Mouse (Mus musculus) liver, embryonic 14.5 days (tissue): ENCODE measurements at regions not wholly inside any gene's neighbourhood (a gene's known extent, or its start where the extent isn't known, plus 50 kb on each side); places are given as distances from the start of the nearest gene placed in this dataset.

Experiments used
- ATAC-seq: fragments of 200-750 bp; cut with Nextera tagmentation; 2 replicates; pipeline ENCODE4 v1.8.0; 2017; ENCODE audit warnings: moderate number of reproducible peaks, mild to moderate bottlenecking, moderate library complexity; ENCODE audit not compliant: insufficient read depth
- DNase-seq, 3 experiments: peaks; one replicate each; pipeline ENCODE4 v3.0.0-alpha.2; 2012 to 2013; ENCODE audit warnings: low read depth in 3 of 3, low spot score in 3 of 3
- H3K27ac ChIP-seq: fragments of 300-500 bp; sonication (generic); 2 replicates; pipeline ENCODE4 v1.5.1; 2014; ENCODE audit warnings: moderate library complexity, mild to moderate bottlenecking, control low read depth, inconsistent platforms
- H3K27me3 ChIP-seq: fragments of 300-500 bp; sonication (generic); 2 replicates; pipeline ENCODE4 v1.6.1; 2014; ENCODE audit warnings: mild to moderate bottlenecking, low read length, moderate library complexity; ENCODE audit not compliant: control insufficient read depth, insufficient read depth
- H3K36me3 ChIP-seq: fragments of 300-500 bp; sonication (generic); replicated peaks from 2 replicates; pipeline ENCODE4 v1.6.1; 2014; ENCODE audit warnings: low read depth; ENCODE audit not compliant: control insufficient read depth, insufficient read depth
- H3K4me1 ChIP-seq, 2 experiments: fragments of 200-500 bp in 1 of 2; fragments of 300-500 bp in 1 of 2; sonication (generic) in 1 of 2; replicated peaks; 2 replicates each; pipeline ENCODE4 v1.6.1; 2012 to 2014; ENCODE audit warnings: antibody characterized with exemption in 1 of 2, inconsistent platforms in 1 of 2, low read length in 1 of 2; ENCODE audit not compliant: control insufficient read depth in 2 of 2, insufficient read depth in 2 of 2
- H3K4me2 ChIP-seq: fragments of 300-500 bp; sonication (generic); 2 replicates; pipeline ENCODE4 v1.6.1; 2014; ENCODE audit warnings: low read depth, mild to moderate bottlenecking, control low read depth, moderate library complexity
- H3K4me3 ChIP-seq, 2 experiments: fragments of 200-500 bp in 1 of 2; fragments of 300-500 bp in 1 of 2; sonication (generic) in 1 of 2; 2 replicates each; pipeline ENCODE4 v1.5.1; 2012 to 2014; ENCODE audit warnings: low read depth in 2 of 2, low read length in 2 of 2, mild to moderate bottlenecking in 2 of 2, control low read depth in 1 of 2, inconsistent platforms in 1 of 2, moderate library complexity in 1 of 2; ENCODE audit not compliant: insufficient read depth in 1 of 2
- H3K9ac ChIP-seq: fragments of 300-500 bp; sonication (generic); replicated peaks from 2 replicates; pipeline ENCODE4 v1.6.1; 2014; ENCODE audit warnings: mild to moderate bottlenecking, control low read depth, moderate library complexity
- H3K9me3 ChIP-seq: fragments of 300-500 bp; sonication (generic); 2 replicates; pipeline ENCODE4 v1.6.1; 2016; ENCODE audit warnings: low read length, mixed read lengths; ENCODE audit not compliant: control insufficient read depth
- CTCF ChIP-seq: IDR thresholded peaks from 2 replicates; pipeline ENCODE4 v1.5.1; 2016; ENCODE audit warnings: antibody characterized with exemption, low read depth, control low read depth
- EP300 ChIP-seq: IDR thresholded peaks from 2 replicates; pipeline ENCODE4 v1.6.1; 2016; ENCODE audit warnings: antibody characterized with exemption, low read depth
- WGBS: fragments of 180-500 bp; shearing (Covaris S2); extraction: QIAGEN DNeasy Blood & Tissue Kit; methylation state at CpG from one replicate; pipeline ENCODE4 v1.1.7; 2014; ENCODE audit not compliant: insufficient replicate concordance; 5-methylcytosine and 5-hydroxymethylcytosine counted together

DNA sequence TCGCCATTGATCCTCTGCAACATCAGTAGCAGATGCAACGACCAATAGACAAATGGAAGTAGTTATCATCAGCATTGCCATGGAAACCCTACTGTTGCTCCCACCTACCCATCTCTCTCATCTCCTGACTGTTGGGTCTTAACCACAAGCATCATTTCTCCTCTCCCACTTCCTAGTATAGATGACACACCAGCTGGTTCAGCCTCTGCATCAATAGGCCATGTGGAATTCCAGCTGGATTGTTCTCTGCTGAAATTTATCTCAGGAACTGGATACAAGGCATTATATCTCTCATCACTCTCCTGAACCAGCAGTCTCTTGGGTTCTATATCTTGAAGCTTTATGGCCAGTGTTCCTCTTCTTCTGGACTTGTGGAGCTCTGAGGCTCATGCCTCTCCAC lies 219.3 kb downstream of the Ice1 start:
- H3K27ac ChIP-seq = no peak overlapping the region
- 51% methylated on average over 2 of the region's 2 CpGs for WGBS
- H3K4me2 ChIP-seq = no peak overlapping the region
- H3K27me3 ChIP-seq = no peaks in the 10 kb centered on the region
- no peak for TF ChIP-seq EP300
- no peak for TF ChIP-seq CTCF
- H3K4me3 ChIP-seq = no peak overlapping the region
- ATAC-seq (no peak), DNase-seq (no peak)
- no peaks in the 10 kb centered on the region for H3K4me1 ChIP-seq
- H3K9ac ChIP-seq = no peak overlapping the region
- H3K36me3 ChIP-seq = no peaks in the 10 kb centered on the region
- no peaks in the 10 kb centered on the region for H3K9me3 ChIP-seq

DNA sequence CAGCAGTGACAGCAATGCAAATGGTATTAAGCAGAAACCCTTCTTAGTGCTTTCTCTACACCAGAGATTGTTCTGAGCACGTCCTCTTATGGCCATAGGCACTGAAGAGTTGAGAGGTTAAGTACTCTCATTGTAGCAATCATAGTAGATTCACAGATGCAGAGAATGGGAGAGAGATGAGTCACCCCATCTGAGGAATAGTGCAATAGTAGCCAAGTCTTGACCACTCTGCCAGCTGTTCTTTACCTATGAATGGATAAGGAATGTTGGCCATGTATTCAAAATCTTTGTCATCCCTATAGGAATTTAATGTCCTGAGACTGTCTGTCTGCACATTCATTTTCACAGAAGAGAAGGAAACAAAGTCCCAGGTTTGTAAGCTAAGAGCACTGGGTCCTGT lies 198.0 kb downstream of the Ice1 start:
- WGBS = 9% methylated on average over 1 of the region's 1 CpGs
- Histone ChIP-seq H3K9ac (no peak overlapping the region), H3K27me3 (no peaks in the 10 kb centered on the region), H3K36me3 (no peaks in the 10 kb centered on the region), H3K4me3 (no peak overlapping the region), H3K4me1 (no peaks in the 10 kb centered on the region), H3K4me2 (no peak overlapping the region), H3K27ac (no peak overlapping the region), H3K9me3 (no peaks in the 10 kb centered on the region)
- no peak for ATAC-seq
- TF ChIP-seq CTCF (no peak), EP300 (no peak)
- DNase-seq = no peak

- no peaks in the 10 kb centered on the region for H3K9me3 ChIP-seq
- no peaks in the 10 kb centered on the region for H3K27me3 ChIP-seq
- TF ChIP-seq EP300 (no peak), CTCF (no peak)
- H3K4me2 ChIP-seq = no peak overlapping the region
- H3K27ac ChIP-seq = no peak overlapping the region
- DNase-seq (no peak), ATAC-seq (no peak)
- H3K4me1 ChIP-seq = no peaks in the 10 kb centered on the region
- 50% methylated on average over 4 of the region's 4 CpGs for WGBS
- no peak overlapping the region for H3K4me3 ChIP-seq
- no peaks in the 10 kb centered on the region for H3K36me3 ChIP-seq
- H3K9ac ChIP-seq = no peak overlapping the region
Observed at GRCm38 (mm10) chr13:70446940-70447339, 190.5 kb downstream of the Ice1 start.

DNA sequence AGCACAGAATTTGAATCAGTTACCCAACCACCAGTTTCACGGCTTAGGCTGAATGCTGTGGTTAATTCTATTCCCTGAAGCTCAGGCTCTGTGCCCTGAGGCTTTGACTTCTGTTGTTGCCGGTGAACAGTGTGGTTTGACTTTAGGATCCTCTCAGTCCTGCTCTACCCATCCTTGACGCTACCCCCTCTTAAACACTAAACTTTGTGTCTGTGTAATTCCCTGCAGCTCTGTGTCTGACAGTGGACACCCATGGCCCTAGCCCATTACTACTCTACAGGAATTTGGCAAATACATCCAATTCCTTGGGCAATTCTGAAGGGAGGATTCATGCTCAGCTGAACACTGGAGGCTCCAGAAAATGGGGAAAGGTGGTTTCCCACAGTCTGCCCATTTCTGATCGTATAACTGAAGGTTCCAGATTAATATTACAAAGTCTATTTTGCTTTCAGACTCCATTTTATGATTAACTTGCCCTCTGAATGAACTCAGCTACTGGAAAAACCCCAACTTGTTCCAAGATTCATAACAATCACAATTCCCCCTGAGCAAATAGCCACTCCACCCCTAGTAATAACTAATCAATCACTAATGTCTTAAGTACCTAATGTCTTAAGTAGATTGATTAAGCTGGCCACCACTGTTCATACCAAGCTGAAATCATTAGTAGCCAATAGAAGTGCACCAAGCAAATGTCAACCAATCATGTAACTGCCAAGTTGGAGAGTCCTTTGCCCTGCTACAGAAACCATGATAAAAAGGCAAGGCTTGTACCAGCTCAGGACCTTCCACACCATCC lies 182.6 kb downstream of the Ice1 start:
- no peak overlapping the region for H3K27ac ChIP-seq
- WGBS = 62% methylated on average over 4 of the region's 4 CpGs
- H3K4me1 ChIP-seq = no peaks in the 10 kb centered on the region
- no peaks in the 10 kb centered on the region for H3K36me3 ChIP-seq
- DNase-seq = no peak
- no peak for TF ChIP-seq CTCF
- no peak for TF ChIP-seq EP300
- no peaks in the 10 kb centered on the region for H3K27me3 ChIP-seq
- no peak overlapping the region for H3K4me3 ChIP-seq
- no peaks in the 10 kb centered on the region for H3K9me3 ChIP-seq
- no peak for ATAC-seq
- no peak overlapping the region for H3K9ac ChIP-seq
- H3K4me2 ChIP-seq = no peak overlapping the region

- H3K27me3 ChIP-seq = no peaks in the 10 kb centered on the region
- DNase-seq = no peak
- no peak overlapping the region for H3K4me2 ChIP-seq
- no peak overlapping the region for H3K9ac ChIP-seq
- no peaks in the 10 kb centered on the region for H3K4me1 ChIP-seq
- no peak overlapping the region for H3K27ac ChIP-seq
- TF ChIP-seq EP300 (no peak), CTCF (no peak)
- no peak overlapping the region for H3K4me3 ChIP-seq
- no peak for ATAC-seq
- H3K9me3 ChIP-seq = no peaks in the 10 kb centered on the region
- WGBS = 51% methylated on average over 3 of the region's 3 CpGs
- no peaks in the 10 kb centered on the region for H3K36me3 ChIP-seq
Observed at GRCm38 (mm10) chr13:70458406-70458805, 179.0 kb downstream of the Ice1 start.
